Mouse (Mus musculus) CD4-positive, CD25-positive, alpha-beta regulatory T cell, adult 4 months (primary cell): ENCODE results near the gene Arhgap22. TPM values are rescaled to one million over a fixed set of nuclear protein-coding genes. Genes with fewer than 3 reads are reported as not detected.

Experiments
- ATAC-seq: one replicate; pipeline ENCODE4 v1.8.0; 2017
- polyA plus RNA-seq, 2 experiments: library from polyadenylated mRNA; unstranded; fragments of 100-300 nt; shearing (Covaris generic); gene quantifications; one replicate each; pipeline ENCODE4 v1.2.1; 2017

Arhgap22 gene
- polyA plus RNA-seq: not detected

- peak; percentile 41 for ATAC-seq
Observed at GRCm38 (mm10) chr14:33213823-33214766, at the start of gene Arhgap22. Gene Arhgap22 (plus strand): TSS chr14:33214026.

GRCm38 (mm10) chr14:33168750-33169149, 45.1 kb upstream of the Arhgap22 start:
- ATAC-seq: no peak

DNA sequence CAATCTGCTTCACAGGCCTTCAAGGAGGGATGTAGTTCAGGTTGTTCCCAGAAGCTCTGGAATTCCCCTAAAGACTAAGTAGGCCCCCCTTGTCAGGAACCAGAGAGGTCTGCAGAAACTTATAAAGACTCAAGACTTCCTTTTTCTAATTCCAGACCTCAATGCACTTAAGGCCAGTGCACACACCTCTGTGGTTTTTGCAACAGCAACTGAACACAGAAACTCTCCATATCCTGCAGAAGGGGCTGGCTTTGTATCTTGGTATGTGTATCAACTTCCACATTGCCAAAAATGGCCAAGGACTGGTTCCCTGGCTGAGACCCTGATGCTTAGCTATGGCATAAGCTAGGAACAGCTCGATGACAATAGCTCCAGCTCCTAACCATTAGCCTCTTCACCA, 41.9 kb upstream of the Arhgap22 start:
- ATAC-seq: no peak

DNA sequence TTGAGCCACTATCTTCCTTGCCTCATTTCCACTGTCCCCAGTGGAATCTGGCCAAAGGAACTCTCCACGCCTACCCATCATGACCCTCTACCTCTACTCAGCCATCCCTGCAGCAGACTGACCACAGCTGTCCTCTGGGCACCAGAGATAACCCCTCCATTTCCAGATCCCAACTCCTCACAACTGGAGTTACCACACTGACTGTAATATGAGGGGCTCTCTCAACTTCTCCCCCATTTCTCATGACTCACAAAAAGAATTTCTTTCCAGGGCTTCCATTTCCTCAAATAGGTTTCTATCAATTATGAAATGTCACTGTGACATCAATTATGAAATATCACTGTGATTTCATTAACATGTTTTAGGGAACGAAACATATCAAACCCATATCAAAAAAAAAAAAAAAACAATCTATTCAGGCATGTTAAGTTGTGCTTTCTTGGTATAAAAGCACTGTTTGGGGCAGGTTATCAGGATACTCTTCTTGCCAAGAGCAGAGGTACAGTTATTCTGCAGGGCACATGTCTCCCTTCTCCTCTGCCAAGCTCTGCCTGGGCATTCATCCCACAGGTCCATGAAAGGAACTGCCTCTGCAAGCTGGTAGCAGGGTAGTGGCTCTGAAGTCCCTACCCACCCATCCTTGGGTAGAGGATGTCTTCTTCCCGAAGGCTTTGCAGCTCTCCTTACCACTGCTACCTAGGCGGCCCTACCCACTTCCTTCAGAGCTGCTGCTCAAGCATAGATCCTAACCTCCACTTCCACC, 38.6 kb upstream of the Arhgap22 start:
- no peak for ATAC-seq

GRCm38 (mm10) chr14:33180102-33180501, 33.7 kb upstream of the Arhgap22 start:
- ATAC-seq: no peak

GRCm38 (mm10) chr14:33185068-33185800, 28.6 kb upstream of the Arhgap22 start, which contains the start of gene Wdfy4:
Gene Wdfy4 (minus strand): TSS chr14:33185508.
- ATAC-seq: no peak

- ATAC-seq: no peak
Observed at GRCm38 (mm10) chr14:33187201-33187600, 26.6 kb upstream of the Arhgap22 start.

- ATAC-seq: no peak
Observed at GRCm38 (mm10) chr14:33189230-33189629, 24.6 kb upstream of the Arhgap22 start.

GRCm38 (mm10) chr14:33189849-33190423, 23.9 kb upstream of the Arhgap22 start:
- no peak for ATAC-seq

- ATAC-seq: no peak
Observed at GRCm38 (mm10) chr14:33190646-33191045, 23.2 kb upstream of the Arhgap22 start.

- no peak for ATAC-seq
Observed at GRCm38 (mm10) chr14:33193762-33194161, 20.1 kb upstream of the Arhgap22 start.

GRCm38 (mm10) chr14:33194241-33194640, 19.6 kb upstream of the Arhgap22 start:
- ATAC-seq: no peak

DNA sequence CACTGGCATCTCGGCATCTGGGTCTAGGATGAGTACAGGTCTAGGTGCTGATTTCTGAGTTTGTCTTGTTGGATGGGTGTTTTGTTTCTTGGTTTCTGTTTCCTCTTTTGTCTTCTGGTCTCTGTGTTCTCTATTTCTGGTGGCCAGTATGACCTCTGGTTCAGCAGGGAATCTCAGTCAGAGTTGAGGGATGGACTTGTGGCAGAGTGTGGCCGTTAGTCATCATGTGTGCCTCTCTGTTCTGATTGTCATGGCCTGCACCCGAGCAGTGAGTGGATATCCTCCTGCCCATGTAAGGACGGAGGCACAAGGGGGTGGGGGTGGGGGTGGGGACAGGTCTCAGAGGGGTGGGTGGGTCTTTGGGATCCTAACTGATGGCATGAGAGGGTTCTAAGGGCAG, 11.7 kb upstream of the Arhgap22 start:
- no peak for ATAC-seq

GRCm38 (mm10) chr14:33202885-33203284, 10.9 kb upstream of the Arhgap22 start:
- ATAC-seq: no peak

DNA sequence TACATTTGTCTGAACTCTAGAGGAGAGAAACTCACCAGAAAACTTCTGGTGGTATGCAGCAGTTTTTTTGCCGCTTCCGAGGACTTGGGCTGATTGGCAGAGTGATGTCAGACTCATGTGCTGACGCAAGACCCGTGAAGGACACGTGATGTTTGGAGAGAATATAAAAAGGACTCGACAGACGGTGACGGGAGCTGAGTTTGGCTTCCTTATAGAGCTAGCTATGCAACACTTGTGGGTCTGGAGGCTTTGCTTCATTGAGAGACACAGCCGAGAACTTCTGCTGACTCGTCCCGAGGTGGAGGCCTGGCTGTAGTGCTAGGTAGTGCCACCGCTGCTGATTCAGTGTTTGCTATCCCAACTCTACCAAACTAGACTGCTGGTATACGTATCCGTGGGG, 10.0 kb upstream of the Arhgap22 start:
- no peak for ATAC-seq

GRCm38 (mm10) chr14:33205280-33205965, 8.4 kb upstream of the Arhgap22 start:
- no peak for ATAC-seq

DNA sequence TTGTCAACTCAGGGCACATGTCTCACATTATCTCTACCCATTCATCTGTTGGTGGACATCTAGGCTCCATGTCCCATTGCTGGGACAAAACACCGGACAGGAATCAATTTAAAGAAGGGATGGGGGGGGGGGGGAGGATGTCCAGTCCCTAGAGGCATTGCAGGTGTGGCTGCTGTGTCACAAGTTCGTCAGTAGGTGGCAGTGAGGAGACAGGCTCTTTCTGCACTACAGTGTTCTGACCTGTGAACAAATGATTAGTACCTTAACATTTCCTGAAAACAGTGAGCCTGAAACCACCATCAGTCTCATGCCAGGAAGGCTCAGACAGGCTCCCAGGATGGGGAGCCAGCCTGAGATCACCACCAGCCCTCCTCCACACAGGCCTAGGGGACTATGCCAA, 6.8 kb upstream of the Arhgap22 start:
- ATAC-seq: no peak

DNA sequence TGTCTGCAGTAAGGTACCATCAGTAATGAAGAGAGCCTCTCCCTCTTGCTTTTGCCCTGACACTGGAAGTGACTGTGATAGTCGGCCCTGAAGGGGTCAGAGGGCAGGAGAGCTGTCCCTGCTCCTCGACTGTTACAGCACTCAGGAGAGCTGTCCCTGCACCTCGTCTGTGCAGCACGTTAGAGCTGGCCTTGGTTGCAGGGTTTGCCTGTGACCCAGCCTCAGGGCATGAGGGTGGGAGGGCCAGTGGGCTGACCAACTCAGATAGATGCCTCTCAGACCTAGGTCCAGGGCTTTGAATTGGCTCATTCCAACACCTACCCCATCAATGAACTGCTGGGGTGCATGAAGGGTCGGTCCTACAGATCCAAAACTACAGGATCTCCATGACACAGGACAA, 5.5 kb upstream of the Arhgap22 start:
- ATAC-seq: no peak

GRCm38 (mm10) chr14:33210806-33211205, 3.0 kb upstream of the Arhgap22 start:
- no peak for ATAC-seq

DNA sequence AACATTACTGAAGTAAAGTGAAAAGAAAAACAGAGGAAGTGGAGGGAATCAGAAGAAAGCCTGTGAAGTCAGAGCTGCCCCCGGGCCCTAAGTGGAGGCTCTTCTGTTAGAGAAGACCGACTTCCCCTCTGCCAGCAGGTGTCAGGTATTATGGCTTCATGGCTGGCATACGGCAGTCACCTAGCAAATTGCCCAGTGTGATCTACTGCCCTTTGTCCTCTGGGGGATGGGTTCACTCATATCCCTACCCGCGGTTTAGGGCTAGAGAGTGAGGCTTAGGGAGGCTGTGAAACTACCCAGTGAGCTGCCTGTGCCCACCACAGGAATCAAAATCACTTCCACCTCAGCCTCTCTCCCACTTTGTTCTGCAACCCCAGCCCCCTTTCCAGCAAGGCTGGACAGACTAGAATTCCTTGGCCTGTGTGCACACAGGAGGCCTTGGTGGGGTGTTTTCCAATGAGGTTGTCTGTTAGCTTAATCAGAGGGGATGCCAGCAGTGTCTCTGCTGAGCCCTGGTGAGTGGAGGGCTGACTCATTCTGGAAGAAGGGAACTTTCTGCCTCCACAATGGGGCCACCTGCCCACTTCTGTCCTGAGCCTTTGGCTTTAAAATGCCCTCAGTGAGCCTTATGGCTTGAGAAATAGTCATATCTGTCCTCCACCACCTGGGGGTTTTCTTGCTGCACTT, 1.4 kb upstream of the Arhgap22 start:
- ATAC-seq: no peak

- no peak for ATAC-seq
Observed at GRCm38 (mm10) chr14:33212958-33213309, 892 bp upstream of the Arhgap22 start.
